Mouse (Mus musculus): ENCODE results near the gene Phactr1. TPM values are rescaled to one million over a fixed set of nuclear protein-coding genes. Genes with fewer than 3 reads are reported as not detected.

The Phactr1 gene
- polyA plus RNA-seq, 1 experiment from 2014 or later, result 18.7 TPM

DNA sequence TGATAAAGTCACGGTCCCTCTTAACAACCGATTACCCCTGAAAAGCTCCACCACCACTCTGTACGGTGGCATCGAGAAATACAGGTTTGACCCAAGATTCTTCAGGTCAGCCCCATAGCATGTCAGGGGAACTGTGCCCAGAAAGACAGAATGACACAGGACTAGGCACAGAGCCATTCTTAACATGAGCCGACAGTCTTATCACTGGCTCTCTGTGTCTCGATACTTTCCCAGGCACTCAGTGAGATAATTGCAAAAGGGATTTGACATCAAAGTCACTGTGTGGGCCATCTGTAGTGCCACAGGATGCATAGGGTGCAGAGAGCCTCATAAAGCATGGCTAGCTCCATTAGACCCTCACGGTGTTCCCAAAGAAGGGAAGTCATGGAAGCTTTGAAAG is 453.0 kb downstream of the Phactr1 start:
- H3K27ac ChIP-seq (ENCODE audit: low read depth, low read length), result no peak overlapping the region
- H3K27me3 ChIP-seq (ENCODE audit: control insufficient read depth, insufficient read depth, low read length), result no peaks in the 10 kb centered on the region
- 90% methylated on average over 7 of the region's 7 CpGs for WGBS
- H3K4me2 ChIP-seq (replicated peaks; ENCODE audit: low read depth, low read length), result no peak overlapping the region
- no peak overlapping the region for H3K4me3 ChIP-seq (ENCODE audit: low read depth, low read length)
- no peaks in the 10 kb centered on the region for H3K4me1 ChIP-seq (replicated peaks; ENCODE audit: control insufficient read depth, insufficient read depth, low read length)
- no peak for ATAC-seq (ENCODE audit: low FRiP score)
- no peak overlapping the region for H3K9ac ChIP-seq (ENCODE audit: low read depth, low read length)
- no peaks in the 10 kb centered on the region for H3K36me3 ChIP-seq (ENCODE audit: control insufficient read depth, insufficient read depth, low read length)
- no peaks in the 10 kb centered on the region for H3K9me3 ChIP-seq (ENCODE audit: control insufficient read depth, low read length)
- DNase-seq (ENCODE audit: low spot score), result no peak

DNA sequence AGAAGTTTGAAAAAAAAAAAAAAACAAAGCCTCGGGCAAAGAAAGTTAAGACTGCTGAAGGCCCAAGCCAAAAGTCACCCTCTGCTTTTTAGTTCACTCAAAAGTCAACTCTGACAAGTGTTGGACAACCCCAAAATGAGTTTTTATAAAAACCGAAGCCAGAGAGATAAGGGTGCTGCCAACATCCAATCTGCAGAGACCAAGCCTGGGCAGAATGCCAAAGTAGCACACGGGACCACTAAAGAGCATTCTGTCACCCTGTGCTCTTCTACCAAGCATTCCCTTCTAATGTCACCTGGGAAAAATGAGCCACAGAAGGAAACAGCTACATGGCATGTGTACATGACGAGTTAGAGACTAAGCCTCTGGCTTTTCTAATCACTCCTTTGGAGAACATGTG is 454.0 kb downstream of the Phactr1 start:
- Histone ChIP-seq H3K4me1 (replicated peaks; ENCODE audit: control insufficient read depth, insufficient read depth, low read length) (no peaks in the 10 kb centered on the region), H3K4me3 (ENCODE audit: low read depth, low read length) (no peak overlapping the region), H3K27ac (ENCODE audit: low read depth, low read length) (no peak overlapping the region), H3K9me3 (ENCODE audit: control insufficient read depth, low read length) (no peaks in the 10 kb centered on the region), H3K4me2 (replicated peaks; ENCODE audit: low read depth, low read length) (no peak overlapping the region), H3K9ac (ENCODE audit: low read depth, low read length) (no peak overlapping the region), H3K27me3 (ENCODE audit: control insufficient read depth, insufficient read depth, low read length) (no peaks in the 10 kb centered on the region), H3K36me3 (ENCODE audit: control insufficient read depth, insufficient read depth, low read length) (no peaks in the 10 kb centered on the region)
- ATAC-seq (ENCODE audit: low FRiP score) (no peak), DNase-seq (ENCODE audit: low spot score) (no peak)
- WGBS, result 90% methylated on average over 4 of the region's 4 CpGs

DNA sequence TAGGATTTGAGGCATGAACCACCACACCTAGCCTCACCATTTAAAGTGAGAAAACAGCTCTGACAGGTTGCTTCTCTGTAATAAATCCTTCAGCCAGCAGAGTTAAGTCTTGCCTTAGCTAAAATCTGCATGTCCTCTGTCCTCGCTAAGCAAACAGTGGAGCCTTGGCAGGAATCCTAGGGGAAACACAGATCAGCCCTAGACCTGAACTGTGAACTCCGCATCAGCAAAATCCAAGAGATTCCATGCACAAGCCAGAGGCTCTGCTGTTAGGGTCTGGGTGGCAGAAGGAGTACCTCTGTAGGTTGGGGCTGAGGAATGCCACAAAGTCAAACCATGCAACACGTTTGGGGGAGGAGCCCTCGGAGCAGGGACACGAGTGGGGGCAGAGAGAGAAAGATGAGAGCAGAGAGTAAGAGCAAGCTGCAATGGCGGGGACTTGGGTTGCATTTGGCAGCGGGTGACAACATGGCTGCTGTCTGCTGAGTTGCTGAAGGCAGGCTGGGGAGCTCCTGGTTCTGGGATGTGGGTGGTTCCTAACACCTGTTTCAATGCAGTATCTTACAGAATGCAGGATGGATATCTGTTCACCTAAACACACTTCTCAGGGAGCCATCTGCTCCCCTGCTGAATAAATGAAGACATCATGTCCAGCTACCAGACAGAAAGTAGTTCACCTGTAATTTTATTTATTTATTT is 464.4 kb downstream of the Phactr1 start:
- H3K27ac ChIP-seq (ENCODE audit: low read depth, low read length), result no peak overlapping the region
- no peaks in the 10 kb centered on the region for H3K36me3 ChIP-seq (ENCODE audit: control insufficient read depth, insufficient read depth, low read length)
- 77% methylated on average over 7 of the region's 7 CpGs for WGBS
- H3K9me3 ChIP-seq (ENCODE audit: control insufficient read depth, low read length), result no peaks in the 10 kb centered on the region
- H3K4me1 ChIP-seq (replicated peaks; ENCODE audit: control insufficient read depth, insufficient read depth, low read length), result no peaks in the 10 kb centered on the region
- no peak overlapping the region for H3K9ac ChIP-seq (ENCODE audit: low read depth, low read length)
- H3K4me2 ChIP-seq (replicated peaks; ENCODE audit: low read depth, low read length), result no peak overlapping the region
- no peak overlapping the region for H3K4me3 ChIP-seq (ENCODE audit: low read depth, low read length)
- no peaks in the 10 kb centered on the region for H3K27me3 ChIP-seq (ENCODE audit: control insufficient read depth, insufficient read depth, low read length)
- ATAC-seq (ENCODE audit: low FRiP score), result no peak
- no peak for DNase-seq (ENCODE audit: low spot score)

DNA sequence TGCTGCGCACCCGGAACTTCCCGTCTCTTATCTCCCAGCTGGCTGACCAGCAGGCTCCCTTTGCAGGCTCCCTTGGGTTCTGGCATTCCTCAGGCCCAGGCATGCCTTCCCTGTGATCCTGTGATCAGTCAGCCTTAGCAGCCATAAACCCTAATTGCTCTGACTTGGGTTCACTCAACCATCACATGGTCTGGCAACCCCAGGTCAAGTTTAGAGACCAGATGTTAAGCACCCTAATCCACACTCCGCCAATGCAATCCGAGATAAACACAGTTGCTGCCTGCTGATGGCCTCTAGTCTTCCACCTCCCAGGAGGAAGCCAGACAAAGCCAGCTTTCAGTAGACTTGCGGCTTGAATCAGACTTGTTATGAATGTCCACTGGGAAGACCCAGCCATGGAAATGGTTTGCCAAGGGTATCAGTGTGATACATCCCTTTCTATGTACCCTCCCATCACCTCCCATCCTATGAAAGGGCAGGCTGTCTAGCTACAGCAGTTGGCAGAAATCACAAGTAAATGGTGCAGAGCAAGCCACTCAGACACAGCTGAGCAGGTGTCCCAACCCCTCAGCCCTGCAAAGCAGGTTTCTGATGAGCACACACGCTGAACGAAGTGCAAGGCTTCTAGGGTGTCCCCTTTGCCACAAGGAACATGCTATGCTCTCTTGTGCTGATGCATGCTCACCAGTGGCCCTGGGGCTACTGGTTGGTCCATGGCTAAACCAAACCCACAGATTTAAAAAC is 466.3 kb downstream of the Phactr1 start:
- ATAC-seq (ENCODE audit: low FRiP score) (no peak), DNase-seq (ENCODE audit: low spot score) (no peak)
- H3K36me3 ChIP-seq (ENCODE audit: control insufficient read depth, insufficient read depth, low read length), result no peaks in the 10 kb centered on the region
- no peak overlapping the region for H3K27ac ChIP-seq (ENCODE audit: low read depth, low read length)
- H3K4me1 ChIP-seq (replicated peaks; ENCODE audit: control insufficient read depth, insufficient read depth, low read length), result no peaks in the 10 kb centered on the region
- H3K9ac ChIP-seq (ENCODE audit: low read depth, low read length), result no peak overlapping the region
- H3K27me3 ChIP-seq (ENCODE audit: control insufficient read depth, insufficient read depth, low read length), result no peaks in the 10 kb centered on the region
- H3K9me3 ChIP-seq (ENCODE audit: control insufficient read depth, low read length), result no peaks in the 10 kb centered on the region
- 72% methylated on average over 8 of the region's 8 CpGs for WGBS
- H3K4me3 ChIP-seq (ENCODE audit: low read depth, low read length), result no peak overlapping the region
- no peak overlapping the region for H3K4me2 ChIP-seq (replicated peaks; ENCODE audit: low read depth, low read length)

DNA sequence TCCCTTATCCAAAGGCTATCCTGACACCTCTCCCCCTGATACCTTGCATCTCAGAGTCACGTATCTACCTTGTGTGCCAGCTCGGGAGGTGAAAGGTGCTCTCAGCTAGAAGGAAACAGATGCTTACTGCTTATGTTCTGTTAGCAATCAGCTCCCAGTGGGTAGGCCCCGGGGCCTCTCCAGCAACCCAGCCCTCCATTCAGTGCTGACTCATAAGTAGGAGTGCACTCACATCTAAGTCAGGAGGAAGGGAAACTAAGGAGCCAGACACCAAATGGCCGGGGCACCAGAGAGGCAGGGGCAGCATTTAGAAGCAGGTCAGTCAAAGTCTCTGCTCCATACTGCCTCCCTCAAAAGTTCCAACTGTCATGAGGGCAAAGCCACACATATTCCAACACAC is 468.3 kb downstream of the Phactr1 start:
- 75% methylated on average over 4 of the region's 4 CpGs for WGBS
- H3K36me3 ChIP-seq (ENCODE audit: control insufficient read depth, insufficient read depth, low read length), result no peaks in the 10 kb centered on the region

DNA sequence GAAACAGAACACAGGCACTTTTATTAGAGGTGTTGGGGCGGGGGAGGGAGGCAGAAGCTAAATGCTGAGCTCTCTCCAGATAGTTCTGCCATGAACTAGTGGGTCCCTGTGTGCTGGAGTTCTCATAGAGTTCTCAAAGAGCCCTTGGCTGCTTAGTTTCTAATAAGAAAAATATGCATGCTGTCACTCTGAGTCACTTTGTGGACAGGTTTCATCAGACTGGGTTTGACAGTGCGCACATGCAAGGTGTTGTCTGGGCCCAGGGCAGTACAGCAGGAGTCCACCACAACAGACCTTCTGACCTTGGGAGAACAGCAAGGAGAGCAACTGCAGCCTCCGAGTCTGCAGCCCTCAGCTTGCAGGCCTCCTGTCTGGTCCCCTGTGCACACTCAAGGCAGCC is 469.2 kb downstream of the Phactr1 start:
- Histone ChIP-seq H3K4me1 (replicated peaks; ENCODE audit: control insufficient read depth, insufficient read depth, low read length) (no peaks in the 10 kb centered on the region), H3K4me2 (replicated peaks; ENCODE audit: low read depth, low read length) (no peak overlapping the region), H3K27ac (ENCODE audit: low read depth, low read length) (no peak overlapping the region), H3K9ac (ENCODE audit: low read depth, low read length) (no peak overlapping the region), H3K27me3 (ENCODE audit: control insufficient read depth, insufficient read depth, low read length) (no peaks in the 10 kb centered on the region), H3K9me3 (ENCODE audit: control insufficient read depth, low read length) (no peaks in the 10 kb centered on the region), H3K36me3 (ENCODE audit: control insufficient read depth, insufficient read depth, low read length) (no peaks in the 10 kb centered on the region), H3K4me3 (ENCODE audit: low read depth, low read length) (no peak overlapping the region)
- no peak for ATAC-seq (ENCODE audit: low FRiP score)
- no peak for DNase-seq (ENCODE audit: low spot score)
- WGBS, result 80% methylated on average over 3 of the region's 3 CpGs

More for the DNA sequence above, 468.3 kb downstream of the Phactr1 start:
- no peak overlapping the region for H3K4me3 ChIP-seq (ENCODE audit: low read depth, low read length)
- H3K9me3 ChIP-seq (ENCODE audit: control insufficient read depth, low read length), result no peaks in the 10 kb centered on the region
- H3K27ac ChIP-seq (ENCODE audit: low read depth, low read length), result no peak overlapping the region
- H3K4me1 ChIP-seq (replicated peaks; ENCODE audit: control insufficient read depth, insufficient read depth, low read length), result no peaks in the 10 kb centered on the region
- no peak for DNase-seq (ENCODE audit: low spot score)
- H3K27me3 ChIP-seq (ENCODE audit: control insufficient read depth, insufficient read depth, low read length), result no peaks in the 10 kb centered on the region
- no peak overlapping the region for H3K4me2 ChIP-seq (replicated peaks; ENCODE audit: low read depth, low read length)
- H3K9ac ChIP-seq (ENCODE audit: low read depth, low read length), result no peak overlapping the region
- no peak for ATAC-seq (ENCODE audit: low FRiP score)

DNA sequence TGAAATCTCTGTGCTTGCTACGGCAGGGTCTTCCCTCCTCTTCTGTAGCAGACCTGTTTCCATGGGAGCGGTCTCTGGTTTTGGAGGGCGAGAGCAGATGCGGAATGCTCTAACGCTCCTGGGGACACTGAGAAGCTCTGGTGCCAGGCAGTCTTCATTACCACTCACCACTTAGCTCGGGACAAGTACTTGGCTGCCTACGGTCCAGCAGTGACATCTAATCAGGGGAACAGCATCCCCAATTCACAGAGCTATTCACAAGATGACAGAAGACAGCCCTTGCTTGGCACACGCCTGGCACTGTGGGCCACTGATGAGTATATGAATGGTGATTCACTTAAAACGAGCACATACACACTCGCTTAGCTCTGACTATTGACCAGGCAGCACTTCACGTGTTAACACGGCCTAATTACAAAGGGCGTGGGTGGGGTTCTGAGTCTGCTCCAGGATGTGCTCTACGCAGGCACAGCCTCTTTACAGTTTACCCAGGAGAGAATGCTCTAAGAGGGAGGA is 471.6 kb downstream of the Phactr1 start:
- H3K4me2 ChIP-seq (replicated peaks; ENCODE audit: low read depth, low read length), result no peak overlapping the region
- no peaks in the 10 kb centered on the region for H3K4me1 ChIP-seq (replicated peaks; ENCODE audit: control insufficient read depth, insufficient read depth, low read length)
- WGBS, result 93% methylated on average over 14 of the region's 14 CpGs
- H3K9ac ChIP-seq (ENCODE audit: low read depth, low read length), result no peak overlapping the region
- H3K27ac ChIP-seq (ENCODE audit: low read depth, low read length), result no peak overlapping the region
- no peak overlapping the region for H3K4me3 ChIP-seq (ENCODE audit: low read depth, low read length)
- no peaks in the 10 kb centered on the region for H3K36me3 ChIP-seq (ENCODE audit: control insufficient read depth, insufficient read depth, low read length)
- H3K9me3 ChIP-seq (ENCODE audit: control insufficient read depth, low read length), result no peaks in the 10 kb centered on the region
- ATAC-seq (ENCODE audit: low FRiP score) (no peak), DNase-seq (ENCODE audit: low spot score) (no peak)
- no peaks in the 10 kb centered on the region for H3K27me3 ChIP-seq (ENCODE audit: control insufficient read depth, insufficient read depth, low read length)

DNA sequence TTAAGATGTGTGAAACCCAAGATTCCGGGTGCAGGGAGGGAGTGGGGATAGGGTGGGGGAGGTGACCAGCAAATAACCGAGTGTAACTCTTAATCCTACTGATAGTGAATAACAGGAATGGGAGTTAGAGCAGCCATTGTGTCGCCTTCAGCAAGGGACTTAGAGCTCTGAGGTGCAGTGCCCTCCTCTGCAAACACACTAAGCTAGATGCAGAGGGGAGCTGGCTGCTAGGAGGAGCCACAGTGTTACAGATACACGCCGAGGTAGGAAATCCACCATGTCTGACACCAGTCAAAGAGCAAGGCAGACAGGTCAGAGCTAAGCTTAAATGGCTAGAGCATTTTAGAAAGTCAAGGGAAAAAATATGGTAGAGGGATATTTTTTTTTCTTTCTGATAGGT is 476.9 kb downstream of the Phactr1 start:
- no peak for ATAC-seq (ENCODE audit: low FRiP score)
- WGBS, result 55% methylated on average over 5 of the region's 5 CpGs
- H3K27ac ChIP-seq (ENCODE audit: low read depth, low read length), result no peak overlapping the region

DNA sequence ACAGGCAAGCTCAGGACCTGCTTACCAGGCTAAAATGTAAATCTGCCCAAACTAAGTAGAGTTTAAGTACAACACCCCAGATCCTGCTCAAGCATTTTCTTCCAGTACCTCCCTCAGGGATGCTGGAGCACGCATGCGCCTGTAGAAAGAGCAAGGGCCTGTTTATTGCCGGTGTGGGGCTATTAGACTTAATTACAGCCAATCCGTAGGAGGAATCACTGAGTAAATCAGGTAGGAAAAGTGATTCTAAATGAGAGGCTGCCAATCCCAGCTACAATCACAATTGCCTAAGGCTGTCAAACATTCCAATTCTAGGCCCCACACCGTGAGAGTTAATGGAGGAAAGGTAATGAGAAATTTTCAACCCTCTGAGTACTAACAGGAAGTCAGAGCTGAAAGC is 477.9 kb downstream of the Phactr1 start:
- ATAC-seq (ENCODE audit: low FRiP score), result no peak
- H3K9me3 ChIP-seq (ENCODE audit: control insufficient read depth, low read length), result no peaks in the 10 kb centered on the region
- WGBS, result 70% methylated on average over 5 of the region's 5 CpGs
- H3K36me3 ChIP-seq (ENCODE audit: control insufficient read depth, insufficient read depth, low read length), result no peaks in the 10 kb centered on the region
- no peak overlapping the region for H3K4me3 ChIP-seq (ENCODE audit: low read depth, low read length)
- H3K9ac ChIP-seq (ENCODE audit: low read depth, low read length), result no peak overlapping the region
- no peak overlapping the region for H3K4me2 ChIP-seq (replicated peaks; ENCODE audit: low read depth, low read length)
- no peaks in the 10 kb centered on the region for H3K4me1 ChIP-seq (replicated peaks; ENCODE audit: control insufficient read depth, insufficient read depth, low read length)
- no peak for DNase-seq (ENCODE audit: low spot score)
- H3K27me3 ChIP-seq (ENCODE audit: control insufficient read depth, insufficient read depth, low read length), result no peaks in the 10 kb centered on the region
- H3K27ac ChIP-seq (ENCODE audit: low read depth, low read length), result no peak overlapping the region

More for the DNA sequence above, 476.9 kb downstream of the Phactr1 start:
- no peaks in the 10 kb centered on the region for H3K4me1 ChIP-seq (replicated peaks; ENCODE audit: control insufficient read depth, insufficient read depth, low read length)
- H3K9ac ChIP-seq (ENCODE audit: low read depth, low read length), result no peak overlapping the region
- DNase-seq (ENCODE audit: low spot score), result no peak
- H3K9me3 ChIP-seq (ENCODE audit: control insufficient read depth, low read length), result no peaks in the 10 kb centered on the region
- H3K27me3 ChIP-seq (ENCODE audit: control insufficient read depth, insufficient read depth, low read length), result no peaks in the 10 kb centered on the region
- no peak overlapping the region for H3K4me3 ChIP-seq (ENCODE audit: low read depth, low read length)
- no peaks in the 10 kb centered on the region for H3K36me3 ChIP-seq (ENCODE audit: control insufficient read depth, insufficient read depth, low read length)
- H3K4me2 ChIP-seq (replicated peaks; ENCODE audit: low read depth, low read length), result no peak overlapping the region
